Mouse (Mus musculus): ENCODE results near the gene Klhdc4.
A peak's percentile ranks its signal among the peaks of the same experiment; 100 is the strongest.

Klhdc4 gene

GRCm38 (mm10) chr8:121809524-121810155, 19.7 kb downstream of the Klhdc4 start:
- peak; percentile 39 to 83 for DNase-seq (ENCODE audit: low spot score in 2 of 2)

GRCm38 (mm10) chr8:121808032-121808431, 21.3 kb downstream of the Klhdc4 start:
- no peak for DNase-seq (ENCODE audit: low spot score in 2 of 2)

- no peak for DNase-seq (ENCODE audit: low spot score in 2 of 2)
Measured at GRCm38 (mm10) chr8:121806126-121806525, 23.2 kb downstream of the Klhdc4 start.

- DNase-seq (ENCODE audit: low spot score in 2 of 2) = no peak
Measured at GRCm38 (mm10) chr8:121804829-121805228, 24.5 kb downstream of the Klhdc4 start.

GRCm38 (mm10) chr8:121798401-121798800, 31.0 kb downstream of the Klhdc4 start:
- no peak for DNase-seq (ENCODE audit: low spot score in 2 of 2)

- no peak for DNase-seq (ENCODE audit: low spot score in 2 of 2)
Measured at GRCm38 (mm10) chr8:121796406-121796805, 33.0 kb downstream of the Klhdc4 start.

- no peak for DNase-seq (ENCODE audit: low spot score in 2 of 2)
Measured at GRCm38 (mm10) chr8:121795461-121795860, 33.9 kb downstream of the Klhdc4 start.

GRCm38 (mm10) chr8:121794151-121794550, 35.2 kb downstream of the Klhdc4 start:
- no peak for DNase-seq (ENCODE audit: low spot score in 2 of 2)

- no peak for DNase-seq (ENCODE audit: low spot score in 2 of 2)
Measured at GRCm38 (mm10) chr8:121792627-121793026, 36.7 kb downstream of the Klhdc4 start.

- DNase-seq (ENCODE audit: low spot score in 2 of 2) = no peak
Measured at GRCm38 (mm10) chr8:121792159-121792558, 37.2 kb downstream of the Klhdc4 start.

GRCm38 (mm10) chr8:121788786-121789185, 40.6 kb downstream of the Klhdc4 start:
- DNase-seq (ENCODE audit: low spot score in 2 of 2) = no peak

GRCm38 (mm10) chr8:121786542-121786941, 42.8 kb downstream of the Klhdc4 start:
- peak; percentile 67 to 85 for DNase-seq (ENCODE audit: low spot score in 2 of 2)

- DNase-seq (ENCODE audit: low spot score in 2 of 2) = no peak
Measured at GRCm38 (mm10) chr8:121782493-121782892, 46.9 kb downstream of the Klhdc4 start.

GRCm38 (mm10) chr8:121773876-121774275, 55.5 kb downstream of the Klhdc4 start:
- DNase-seq (ENCODE audit: low spot score in 2 of 2) = no peak

- peak in 1 of 2 experiments; percentile 58 for DNase-seq (ENCODE audit: low spot score in 2 of 2)
Measured at GRCm38 (mm10) chr8:121770845-121771752, 58.3 kb downstream of the Klhdc4 start.

GRCm38 (mm10) chr8:121769621-121770020, 59.7 kb downstream of the Klhdc4 start:
- no peak for DNase-seq (ENCODE audit: low spot score in 2 of 2)

GRCm38 (mm10) chr8:121769095-121769494, 60.3 kb downstream of the Klhdc4 start:
- no peak for DNase-seq (ENCODE audit: low spot score in 2 of 2)

- DNase-seq (ENCODE audit: low spot score in 2 of 2) = peak in 1 of 2 experiments; percentile 56
Measured at GRCm38 (mm10) chr8:121765594-121766138, 63.7 kb downstream of the Klhdc4 start.

GRCm38 (mm10) chr8:121763700-121764013, 65.7 kb downstream of the Klhdc4 start:
- no peak for DNase-seq (ENCODE audit: low spot score in 2 of 2)

- no peak for DNase-seq (ENCODE audit: low spot score in 2 of 2)
Measured at GRCm38 (mm10) chr8:121762999-121763699, 66.2 kb downstream of the Klhdc4 start.

- no peak for DNase-seq (ENCODE audit: low spot score in 2 of 2)
Measured at GRCm38 (mm10) chr8:121761480-121761879, 67.9 kb downstream of the Klhdc4 start.

- no peak for DNase-seq (ENCODE audit: low spot score in 2 of 2)
Measured at GRCm38 (mm10) chr8:121760484-121760883, 68.9 kb downstream of the Klhdc4 start.

Measured in frontal cortex, postnatal 36 days (tissue).